Mouse (Mus musculus) skeletal muscle tissue, adult 2 months (tissue): Measurements from ENCODE around the gene Opcml.

Experiments
- DNase-seq: peaks from one replicate; pipeline ENCODE4 v3.0.0-alpha.2; 2012; ENCODE audit warnings: low read depth, low spot score

Gene Opcml

DNA sequence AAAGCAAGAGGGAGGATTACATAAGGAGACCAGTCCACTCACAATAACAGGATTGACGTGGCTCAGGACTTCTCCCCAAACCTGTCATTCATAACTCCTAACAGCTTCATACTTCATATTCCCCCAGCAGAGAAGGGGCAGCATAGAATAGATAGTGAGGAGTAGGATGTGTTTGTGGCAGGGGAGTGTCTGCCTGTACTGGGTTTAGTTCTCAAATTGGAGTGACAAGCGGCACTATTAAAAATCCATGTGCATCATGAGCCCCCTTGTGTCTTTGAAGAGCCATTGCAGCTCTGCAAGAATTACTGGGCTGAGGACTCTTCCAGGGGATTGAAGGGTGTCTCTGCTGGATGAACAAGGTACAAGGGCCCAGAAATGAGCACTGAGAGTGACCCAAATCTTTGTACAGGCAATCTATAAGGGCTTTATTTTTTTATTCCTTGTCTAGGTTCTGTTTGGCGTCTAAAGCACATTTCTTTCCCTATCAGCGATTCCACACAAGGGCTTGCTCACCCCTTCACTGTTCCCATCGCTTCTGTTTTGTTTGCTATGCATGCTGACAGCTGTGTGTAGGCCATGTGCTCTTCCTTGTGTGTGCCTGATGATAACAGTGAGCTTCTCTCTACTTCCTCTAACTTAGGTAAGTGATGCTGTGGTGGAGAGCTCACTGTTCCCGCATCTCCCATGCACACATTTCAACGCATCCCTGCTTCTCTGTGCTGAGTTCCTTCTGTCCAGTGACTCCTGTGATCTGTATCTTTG lies 457.3 kb downstream of the Opcml start:
- no peak for DNase-seq

DNA sequence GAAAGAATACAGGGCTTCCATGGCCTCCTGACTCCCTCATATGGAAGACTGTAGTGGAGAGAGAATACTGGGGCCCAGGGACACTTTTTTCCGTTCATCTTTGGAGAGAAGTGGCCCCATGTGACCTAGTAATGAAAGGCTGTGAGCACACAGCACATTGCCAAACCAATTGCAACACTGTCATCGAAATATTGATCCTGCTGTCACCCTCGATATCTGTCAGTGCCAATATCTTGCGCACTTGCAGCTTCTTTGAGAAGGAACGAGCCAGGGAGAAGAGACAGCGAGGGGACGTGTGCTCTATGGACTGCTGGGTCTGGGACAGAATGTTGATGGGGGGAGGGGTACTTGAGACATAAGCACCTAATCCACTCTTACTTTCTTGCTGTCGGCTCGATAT lies 460.8 kb downstream of the Opcml start:
- no peak for DNase-seq

DNA sequence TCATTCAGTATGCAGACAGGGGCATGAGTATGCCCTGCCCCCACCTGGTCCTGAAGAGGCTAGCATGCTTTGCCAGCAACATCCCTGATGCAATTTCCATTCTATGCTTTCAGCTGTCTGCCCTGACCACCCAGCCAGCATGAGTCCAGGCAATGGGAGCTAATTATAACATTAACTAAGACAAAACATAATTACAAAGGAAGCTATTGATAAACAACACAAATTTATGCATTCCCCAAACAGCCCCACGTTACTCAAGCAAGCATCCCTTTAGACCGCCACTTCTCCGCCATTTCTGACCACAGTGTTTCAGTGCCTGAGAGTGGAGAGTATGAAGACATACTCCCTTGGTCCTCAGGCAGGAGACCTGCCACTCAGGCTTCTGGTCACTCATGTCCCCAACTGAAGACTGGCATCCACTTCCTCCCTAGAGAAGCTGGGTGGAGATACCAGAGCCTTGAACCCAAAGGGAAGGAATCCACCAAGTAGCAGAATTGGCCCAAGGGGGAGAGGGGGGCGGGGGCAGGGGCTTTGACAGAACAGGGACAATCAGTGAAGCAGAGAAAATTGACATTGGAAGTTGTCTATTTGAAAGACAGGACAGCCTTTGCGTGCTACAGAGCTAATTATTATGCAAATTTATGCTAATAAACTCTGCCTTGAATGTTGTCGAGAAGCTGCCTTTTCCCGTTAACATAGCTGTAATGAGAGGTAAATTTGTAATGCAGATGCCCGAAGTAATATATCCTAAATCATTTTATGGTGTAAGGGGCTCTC lies 464.7 kb downstream of the Opcml start:
- no peak for DNase-seq

DNA sequence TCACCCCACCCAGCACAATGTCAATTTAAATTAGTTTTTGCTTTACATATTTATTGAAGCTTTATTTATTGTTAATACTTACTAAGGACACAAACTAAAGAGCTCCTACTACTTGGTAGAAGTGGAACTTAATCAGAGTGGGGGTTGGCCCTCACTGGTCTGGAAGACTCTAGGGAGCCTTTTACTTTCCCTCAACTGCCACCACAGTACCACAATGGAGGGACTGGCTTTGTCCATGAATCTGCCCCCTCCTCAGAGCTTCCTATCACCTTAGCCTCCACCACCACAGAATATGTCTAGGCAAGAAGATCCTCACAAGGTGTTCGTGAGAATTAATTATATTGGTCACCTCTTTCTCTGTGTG lies 465.3 kb downstream of the Opcml start:
- no peak for DNase-seq

DNA sequence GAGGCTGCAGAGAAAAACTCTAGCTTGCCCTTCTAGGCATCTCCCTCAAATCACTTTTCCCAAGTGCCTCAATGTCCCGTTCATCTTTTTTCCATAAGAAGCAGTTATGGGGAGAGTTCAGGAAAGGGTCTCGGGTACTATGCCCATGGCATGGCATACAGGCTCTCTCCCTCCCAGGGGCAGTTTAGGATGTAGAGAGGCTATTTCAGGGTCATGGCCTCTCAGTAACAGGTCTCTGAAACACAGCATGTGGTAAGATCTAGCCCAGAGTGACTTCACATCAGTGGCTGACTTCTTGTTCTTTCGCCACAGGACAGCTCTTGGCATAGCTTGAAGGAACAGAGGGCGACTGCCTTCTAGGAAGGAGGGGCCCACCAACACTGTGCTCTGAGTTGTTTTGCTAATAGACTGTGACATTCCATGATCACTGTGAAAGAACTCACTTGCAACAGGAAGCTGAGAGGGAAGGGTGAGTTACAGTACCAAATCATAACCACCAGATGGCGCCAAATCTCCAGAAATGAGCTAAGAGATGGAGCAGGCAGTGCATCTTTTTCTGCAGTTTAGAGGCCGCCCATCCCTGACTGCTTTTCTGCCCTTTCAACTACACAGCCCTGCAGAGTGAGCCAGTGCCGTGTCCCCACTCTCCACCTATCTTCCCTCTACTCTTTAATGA lies 470.6 kb downstream of the Opcml start:
- DNase-seq = peak; percentile 52

DNA sequence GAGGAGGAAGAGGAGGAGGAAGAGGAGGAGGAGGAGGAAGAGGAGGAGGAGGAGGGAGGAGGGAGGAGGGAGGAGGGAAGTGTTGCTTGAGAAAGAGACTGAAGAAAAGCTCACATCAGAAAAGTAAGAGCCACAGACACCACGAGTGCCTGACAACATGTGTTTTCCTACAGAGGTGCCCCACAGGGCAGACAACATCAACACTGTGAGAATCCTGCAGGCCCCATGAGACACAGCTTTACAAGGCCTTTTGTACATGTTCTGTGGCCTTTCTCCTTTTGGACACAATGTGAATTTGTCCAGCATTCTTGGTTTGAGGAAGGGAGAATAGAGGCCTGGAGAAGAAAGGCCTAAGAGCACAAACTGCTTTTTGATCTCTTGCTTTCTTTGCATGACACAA lies 471.4 kb downstream of the Opcml start:
- no peak for DNase-seq

DNA sequence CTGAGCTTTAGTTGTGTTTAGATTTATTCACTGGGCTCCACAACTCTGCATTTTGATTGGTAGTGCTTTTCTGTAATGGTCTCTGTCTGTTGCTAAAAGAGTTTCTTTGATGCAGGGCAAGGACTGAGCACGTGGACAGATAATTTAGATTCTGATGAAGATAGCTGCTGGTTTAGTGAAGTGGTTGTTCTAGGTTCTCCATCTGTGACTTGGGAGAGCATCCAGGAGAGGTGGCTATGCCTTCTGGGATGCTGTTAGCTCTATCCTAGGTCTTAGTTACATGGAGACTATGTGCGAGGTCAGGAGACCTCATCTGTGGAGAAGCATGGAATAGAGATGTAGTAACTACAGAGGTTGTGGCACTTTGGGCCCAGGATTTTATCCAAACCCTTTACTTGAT lies 472.3 kb downstream of the Opcml start:
- DNase-seq = no peak

DNA sequence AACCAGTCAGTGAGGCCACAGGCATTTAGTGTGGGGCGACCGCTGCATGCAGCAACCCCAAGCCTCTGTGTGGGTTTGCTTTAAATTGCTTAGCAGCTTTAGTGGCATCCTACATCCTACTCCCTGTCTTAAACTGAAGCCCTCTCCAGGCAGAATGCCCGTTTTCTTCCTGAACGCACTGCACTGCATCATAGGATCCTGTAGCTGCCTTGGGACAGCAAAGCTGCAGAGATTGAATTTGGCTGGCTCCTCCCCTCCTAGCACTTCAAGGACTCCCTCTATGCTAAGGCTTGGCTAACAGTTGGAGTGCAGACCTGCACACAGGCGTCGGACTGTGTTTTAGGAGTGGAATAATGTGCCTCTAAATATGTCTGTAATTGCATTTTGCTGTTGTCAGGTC lies 474.2 kb downstream of the Opcml start:
- no peak for DNase-seq

DNA sequence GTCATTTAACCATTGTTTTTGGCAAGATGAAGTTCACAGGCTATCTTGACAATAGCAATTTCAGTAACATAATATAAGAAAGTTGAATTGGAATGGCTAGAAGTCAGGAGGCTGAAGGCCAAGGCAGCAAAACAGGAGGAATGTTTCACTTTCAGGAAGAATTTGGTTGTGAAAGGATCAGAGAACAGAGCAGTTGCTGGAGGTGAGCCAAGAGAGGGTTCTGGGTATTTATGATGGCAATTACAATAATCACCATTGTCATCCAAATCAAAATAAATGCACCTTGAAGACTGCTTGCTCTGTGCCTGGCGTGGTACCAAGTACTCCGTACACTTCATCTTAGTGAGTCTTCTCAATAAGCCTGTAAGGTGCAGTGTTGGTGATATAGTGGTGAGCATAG lies 483.2 kb downstream of the Opcml start:
- DNase-seq = no peak

DNA sequence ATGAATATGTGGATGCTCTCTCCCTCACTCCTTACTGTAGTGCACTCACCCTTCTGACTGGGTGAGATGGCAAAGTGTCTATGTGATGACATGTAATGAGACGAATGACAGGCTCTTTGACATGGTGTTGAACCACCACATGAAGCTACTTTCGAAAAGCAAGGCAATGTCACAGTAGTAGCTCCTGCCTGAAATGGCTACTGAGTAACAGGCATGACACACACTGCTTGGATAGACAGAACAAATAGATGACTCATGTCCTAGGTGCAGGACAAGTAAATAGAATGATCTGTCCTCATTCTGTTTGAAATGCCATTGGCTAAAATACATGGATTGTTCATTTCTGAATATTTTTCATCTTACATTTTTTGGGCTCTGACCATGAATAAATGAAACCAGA lies 488.0 kb downstream of the Opcml start:
- no peak for DNase-seq

DNA sequence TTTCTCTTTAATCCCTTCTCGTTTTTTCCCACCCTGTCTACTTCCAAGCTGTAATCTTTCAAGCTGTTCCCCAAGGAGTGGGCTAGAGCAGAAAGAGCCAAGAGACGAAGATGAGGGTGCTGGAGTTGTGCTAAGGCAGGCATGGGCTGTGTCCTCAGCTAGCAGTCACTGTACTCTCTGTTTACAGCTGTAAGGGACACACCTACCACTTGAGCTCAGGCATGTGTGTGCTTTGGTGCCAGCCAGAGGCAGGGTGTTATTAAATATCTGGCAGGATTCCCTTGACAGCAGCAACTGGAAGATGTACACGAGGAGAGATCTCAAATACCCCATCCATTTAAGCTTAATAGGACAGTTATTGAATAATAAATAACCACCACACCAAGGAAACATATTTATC lies 490.4 kb downstream of the Opcml start:
- DNase-seq = no peak

DNA sequence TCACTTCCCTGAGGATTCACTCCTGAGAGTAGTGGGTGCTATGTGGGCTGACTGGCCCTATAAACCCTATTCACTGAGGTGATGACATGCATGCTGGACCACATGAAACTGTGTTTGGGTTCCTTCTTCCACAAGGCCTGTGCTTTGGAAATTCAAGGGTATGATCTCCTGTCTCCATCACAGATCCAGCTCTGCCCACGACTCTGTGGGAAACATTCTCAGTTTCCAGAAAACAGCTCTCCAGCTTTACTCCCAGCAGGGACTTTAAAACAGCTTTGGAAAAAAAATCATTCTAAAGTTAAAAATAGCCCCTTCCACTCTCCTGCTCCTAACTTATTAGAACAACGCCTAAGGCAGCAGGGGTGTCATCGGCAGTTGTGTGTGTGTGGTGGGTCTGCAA lies 491.0 kb downstream of the Opcml start:
- DNase-seq = no peak

DNA sequence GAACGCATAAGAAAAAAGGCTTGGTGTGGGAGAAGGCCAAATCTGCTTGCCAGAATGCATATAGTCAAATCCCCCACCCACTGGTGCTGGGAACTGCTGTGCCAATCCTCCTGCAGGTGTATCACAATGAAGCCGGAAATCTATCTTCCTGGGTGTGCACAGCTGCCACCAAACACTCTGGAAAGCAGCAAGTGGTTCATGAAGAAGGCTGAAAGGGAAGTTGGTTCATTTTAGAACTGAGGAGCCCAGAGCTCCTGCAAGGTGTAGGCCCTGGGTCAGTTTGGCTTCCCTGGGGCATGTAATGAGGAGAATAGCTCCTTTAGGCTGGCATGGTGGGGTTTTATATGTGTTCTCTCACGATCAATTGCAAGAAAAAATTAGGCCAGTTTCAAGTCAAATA lies 494.4 kb downstream of the Opcml start:
- DNase-seq = no peak

DNA sequence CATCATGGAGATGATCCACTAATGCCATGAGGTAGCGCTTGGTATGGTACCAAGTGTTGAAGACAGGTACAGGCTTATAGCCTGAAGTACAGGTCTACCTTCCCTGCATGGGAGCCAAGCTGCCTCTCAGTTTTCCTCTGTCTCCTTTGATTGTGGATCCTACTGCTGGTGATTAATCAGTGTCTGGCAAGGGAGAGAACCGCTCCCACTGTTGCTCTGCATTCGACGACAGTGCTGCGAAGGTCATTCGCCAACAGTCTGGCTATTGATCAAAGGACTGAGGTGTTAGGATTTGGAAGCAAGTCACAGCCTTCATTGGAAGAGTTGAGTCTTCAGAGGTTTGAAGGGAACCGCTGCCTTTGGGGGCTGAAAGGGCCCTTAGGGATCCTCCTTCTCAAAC lies 495.8 kb downstream of the Opcml start:
- DNase-seq = no peak

DNA sequence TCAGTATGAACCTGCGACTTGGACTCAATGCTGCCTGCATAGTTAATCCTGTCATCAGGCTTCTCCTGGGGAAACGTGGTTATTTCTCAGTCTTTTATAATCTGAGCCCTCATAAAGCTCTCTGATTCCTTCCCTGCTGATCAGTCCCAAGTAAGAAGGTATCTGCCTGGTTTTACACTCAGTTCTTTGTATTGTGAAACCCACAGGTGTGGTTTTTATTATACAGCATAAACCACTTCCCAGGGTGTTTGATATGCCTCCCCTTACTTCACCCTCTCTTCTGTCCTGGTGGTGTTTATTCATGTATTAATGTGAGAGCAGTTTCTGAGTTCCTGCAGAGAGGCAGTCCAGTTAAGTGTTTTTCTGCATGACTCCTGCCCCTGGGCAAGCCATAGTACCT lies 496.9 kb downstream of the Opcml start:
- no peak for DNase-seq

DNA sequence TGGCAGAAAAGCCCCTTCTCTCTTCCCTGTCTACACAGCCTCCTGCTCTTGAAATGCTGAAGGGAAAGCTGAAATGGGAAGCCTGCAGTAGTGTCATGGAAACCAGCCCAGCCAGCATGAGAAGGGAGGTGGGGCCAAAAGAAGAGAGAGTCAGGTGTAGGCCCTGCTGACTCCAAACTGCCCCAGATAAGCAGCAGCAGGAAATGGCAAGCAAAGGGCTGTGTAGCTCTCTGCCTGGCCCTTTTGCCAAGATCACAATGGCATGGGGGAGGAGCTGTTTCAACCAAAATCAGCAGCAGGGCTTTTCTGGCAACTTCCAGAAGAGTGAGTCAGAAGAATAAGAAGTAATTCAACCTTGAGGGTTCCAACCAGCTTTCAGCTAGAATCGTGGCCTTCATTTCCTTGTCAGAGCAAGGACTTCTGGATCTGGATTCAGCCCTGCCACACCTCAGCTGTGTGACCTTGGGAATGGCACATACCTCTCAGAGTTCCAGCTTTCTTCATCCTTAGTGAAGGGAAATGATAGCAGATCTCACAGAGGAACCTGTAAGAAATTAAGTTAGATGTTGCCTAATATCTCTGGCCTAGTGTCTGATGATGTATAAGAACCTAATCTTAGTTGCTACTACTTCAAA lies 499.2 kb downstream of the Opcml start:
- DNase-seq = no peak

DNA sequence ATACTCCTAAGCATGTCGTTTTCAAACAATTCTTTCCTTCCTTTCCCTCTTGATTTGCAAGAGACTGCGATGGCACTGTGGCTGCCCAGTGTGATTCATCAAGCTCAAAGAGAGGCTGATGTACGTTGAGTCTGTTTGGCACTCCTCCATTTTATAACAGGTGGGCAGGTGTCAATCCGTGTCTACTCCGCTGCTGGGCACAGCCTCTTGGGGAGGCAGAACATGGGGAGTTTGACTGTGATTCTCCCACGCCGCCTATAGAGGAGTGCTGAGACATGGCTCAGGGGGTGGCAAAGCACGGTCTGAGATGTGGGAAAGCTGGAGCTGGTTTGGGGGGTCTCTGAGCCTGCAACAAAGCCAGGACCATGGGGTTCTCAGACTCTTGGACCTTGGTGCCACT lies 513.1 kb downstream of the Opcml start:
- DNase-seq = no peak

DNA sequence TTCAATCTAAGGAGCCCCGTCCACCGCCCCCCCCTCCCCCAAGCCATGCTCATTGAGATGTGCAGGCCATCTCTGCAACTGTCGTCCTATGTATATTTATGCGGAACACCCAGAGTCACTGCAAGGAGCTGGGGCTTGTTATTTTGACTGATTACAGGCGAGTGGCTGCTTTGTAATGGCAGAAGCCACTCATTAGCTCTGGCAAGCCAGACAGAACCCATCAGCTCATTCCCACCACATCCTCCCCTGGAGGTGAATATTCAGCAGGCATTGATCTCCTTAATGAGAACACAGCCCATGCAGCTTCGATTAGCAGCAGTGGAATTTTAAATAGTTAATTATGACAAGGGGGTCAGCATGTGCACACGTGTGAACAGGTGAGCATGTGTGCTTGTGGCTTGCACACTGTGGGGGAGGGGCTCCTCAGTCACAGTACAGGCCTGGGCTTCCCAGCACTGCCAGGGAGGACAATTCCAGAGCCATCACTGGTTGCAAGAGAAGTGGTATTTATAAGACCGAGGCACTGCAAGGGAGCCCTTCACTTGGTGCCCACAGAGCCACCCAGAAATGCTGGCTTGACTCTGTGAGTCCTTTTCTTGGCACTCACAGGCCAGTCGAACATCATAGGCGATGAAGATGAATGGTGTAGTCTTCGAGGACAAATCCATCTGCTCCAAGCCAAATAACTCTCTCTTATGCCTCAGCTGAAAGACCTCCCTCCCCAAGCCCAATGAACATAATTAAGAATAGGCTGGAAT lies 516.0 kb downstream of the Opcml start:
- no peak for DNase-seq

DNA sequence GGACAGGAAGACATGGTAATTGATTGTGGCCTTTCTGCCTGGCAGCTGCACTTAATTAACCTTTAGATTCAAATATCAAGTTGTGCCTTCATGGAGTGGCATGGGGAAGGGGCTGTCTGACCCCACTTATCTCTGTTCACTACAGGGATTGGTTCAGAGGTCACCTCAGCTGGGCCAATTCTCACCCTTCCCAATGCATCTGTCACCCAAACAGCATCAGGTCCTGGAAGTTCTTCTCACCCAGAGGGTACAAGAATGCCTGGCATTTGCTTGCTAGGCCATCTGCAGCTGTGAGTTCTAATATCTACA lies 516.5 kb downstream of the Opcml start:
- DNase-seq = no peak

DNA sequence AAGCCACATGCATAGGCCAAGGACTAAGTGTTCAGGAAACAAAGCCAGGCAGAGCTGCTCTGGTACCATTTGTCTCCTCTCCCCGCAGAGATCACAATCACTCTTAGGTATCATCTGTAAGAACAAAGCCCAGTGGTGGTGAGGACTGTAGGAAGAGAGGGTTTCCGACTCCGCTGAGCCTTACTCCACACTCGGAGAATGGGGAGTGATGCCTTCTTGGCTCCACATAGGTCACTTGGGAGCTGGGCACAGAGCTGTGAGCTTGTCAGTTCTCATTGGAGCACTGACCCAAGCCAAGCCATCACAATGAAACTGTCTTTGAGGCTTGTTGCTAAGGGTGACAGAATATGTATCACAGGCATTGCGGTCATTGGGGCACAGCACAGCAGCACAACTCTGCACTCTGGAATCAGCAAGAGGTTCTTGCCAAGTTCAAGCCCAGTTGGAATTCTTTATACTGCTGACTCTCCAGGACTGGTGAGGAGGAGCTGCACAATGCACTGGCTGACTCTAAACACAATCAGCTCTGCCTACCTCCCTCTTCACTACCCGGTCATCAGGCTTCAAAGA lies 517.0 kb downstream of the Opcml start:
- no peak for DNase-seq

DNA sequence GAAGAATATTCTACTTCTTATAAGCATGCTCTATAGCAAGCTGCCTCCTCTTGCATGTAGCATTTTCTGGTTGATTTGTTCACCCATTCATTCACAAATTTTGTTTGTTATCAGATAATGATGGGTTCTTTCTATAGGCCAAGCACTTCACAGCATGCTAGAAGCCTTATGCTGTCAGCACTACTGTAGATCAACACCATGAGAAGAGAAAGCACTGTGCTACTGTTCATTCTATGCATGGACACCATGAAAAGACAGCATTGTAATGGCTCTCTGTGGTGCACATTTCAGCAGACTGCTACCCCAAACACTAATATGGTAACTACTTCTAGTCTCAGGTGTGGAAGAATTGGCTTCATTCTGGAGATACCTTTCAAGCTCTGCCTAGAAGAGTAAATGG lies 527.3 kb downstream of the Opcml start:
- no peak for DNase-seq
